Mouse (Mus musculus) myocyte (in vitro differentiated cells): ENCODE data around the gene Faim2.

Experiments
- CEBPB ChIP-seq: IDR thresholded peaks from 2 replicates; pipeline ENCODE4 v1.6.1; 2011; ENCODE audit warnings: mild to moderate bottlenecking, moderate library complexity; ENCODE audit not compliant: poor library complexity, insufficient read depth, severe bottlenecking
- E2F4 ChIP-seq: IDR thresholded peaks from one replicate; pipeline ENCODE4 v1.6.1; 2011; ENCODE audit warnings: mild to moderate bottlenecking, control low read depth, moderate library complexity; ENCODE audit not compliant: insufficient read depth
- MAX ChIP-seq: IDR thresholded peaks from one replicate; pipeline ENCODE4 v1.6.1; 2011; ENCODE audit warnings: low read depth, mild to moderate bottlenecking, control low read depth
- MYOD1 ChIP-seq, 3 experiments: IDR thresholded peaks; one replicate each; pipeline ENCODE4 v1.6.1; 2011; ENCODE audit warnings: control low read depth in 2 of 3, low read depth in 2 of 3, mild to moderate bottlenecking in 2 of 3, moderate library complexity in 1 of 3; ENCODE audit not compliant: insufficient read length in 2 of 3, control insufficient read depth in 1 of 3
- POLR2A ChIP-seq: IDR thresholded peaks from one replicate; pipeline ENCODE4 v1.6.1; 2011; ENCODE audit warnings: low read depth, mild to moderate bottlenecking, control low read depth, moderate library complexity; ENCODE audit not compliant: insufficient read length
- POLR2AphosphoS2 ChIP-seq: IDR thresholded peaks from one replicate; pipeline ENCODE4 v1.6.1; 2011; ENCODE audit warnings: low read depth, control low read depth; ENCODE audit not compliant: insufficient read length
- REST ChIP-seq: IDR thresholded peaks from one replicate; pipeline ENCODE4 v1.6.1; 2011; ENCODE audit warnings: mild to moderate bottlenecking, control low read depth, moderate library complexity; ENCODE audit not compliant: insufficient read depth, insufficient read length
- TCF12 ChIP-seq: IDR thresholded peaks from one replicate; pipeline ENCODE4 v1.6.1; 2011; ENCODE audit warnings: mild to moderate bottlenecking, control low read depth; ENCODE audit not compliant: poor library complexity, insufficient read depth, severe bottlenecking
- TCF3 ChIP-seq: IDR thresholded peaks from one replicate; pipeline ENCODE4 v1.6.1; 2011; ENCODE audit warnings: low read depth, control low read depth; ENCODE audit not compliant: insufficient read length
- USF1 ChIP-seq: IDR thresholded peaks from one replicate; pipeline ENCODE4 v1.6.1; 2011; ENCODE audit warnings: low read depth, mild to moderate bottlenecking, control low read depth, moderate library complexity

GRCm38 (mm10) chr15:99549901-99550300 lies 21.9 kb upstream of the Faim2 start:
- TF ChIP-seq POLR2A (no peak), USF1 (no peak), POLR2AphosphoS2 (no peak), MAX (no peak), TCF12 (no peak), CEBPB (no peak), E2F4 (no peak), TCF3 (no peak), MYOD1 (IDR thresholded peaks at IDR 0.05; ENCODE audit: control insufficient read depth in 1 of 3, insufficient read length in 2 of 3, low read depth in 2 of 3) (no peak), REST (no peak)
